Mouse (Mus musculus): Measurements from ENCODE around the gene Gpr137.

Gene Gpr137

DNA sequence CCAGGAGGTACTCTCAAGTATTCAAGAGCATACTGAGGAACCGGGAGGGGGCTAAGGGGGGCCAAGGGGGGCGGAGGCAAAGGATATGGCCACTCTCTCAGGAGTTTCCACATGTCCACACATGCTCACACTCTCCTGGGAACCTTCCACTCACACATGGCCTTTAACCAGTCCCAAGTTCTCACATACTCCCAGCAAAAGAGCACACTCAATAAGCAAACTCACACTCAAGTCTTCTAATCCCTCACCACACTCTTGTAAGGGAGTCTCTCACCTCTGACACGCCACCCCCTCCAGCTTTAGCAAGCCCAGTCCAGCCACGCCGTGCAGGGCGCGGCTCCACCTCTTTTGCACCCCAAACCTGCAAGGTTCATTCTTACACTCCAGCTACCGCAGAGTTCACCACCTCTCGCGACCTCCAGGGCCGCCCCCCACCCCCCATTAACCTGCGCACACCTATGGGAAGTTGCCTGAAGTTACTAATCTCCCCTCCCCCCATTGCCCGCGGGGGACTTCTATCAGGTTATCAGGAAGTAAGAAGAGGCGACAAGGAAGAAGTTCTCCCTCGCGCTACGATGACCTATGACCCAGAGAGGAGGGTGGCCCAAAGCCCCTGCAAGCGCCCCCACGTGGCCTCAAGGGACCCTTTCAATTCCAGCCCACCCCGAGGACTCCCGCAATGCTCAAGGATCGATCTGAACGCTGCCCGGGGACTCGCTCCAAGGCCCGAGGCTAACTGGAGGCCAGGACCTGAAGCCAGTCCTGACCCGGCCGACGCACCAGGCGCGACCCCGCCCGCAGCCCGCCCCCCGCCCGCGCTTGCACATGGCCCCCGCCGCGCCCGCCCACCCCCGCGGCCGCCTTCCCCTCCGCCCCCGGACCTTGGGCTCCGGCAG lies 21.3 kb downstream of the Gpr137 start:
- DNase-seq = peak; percentile 70

DNA sequence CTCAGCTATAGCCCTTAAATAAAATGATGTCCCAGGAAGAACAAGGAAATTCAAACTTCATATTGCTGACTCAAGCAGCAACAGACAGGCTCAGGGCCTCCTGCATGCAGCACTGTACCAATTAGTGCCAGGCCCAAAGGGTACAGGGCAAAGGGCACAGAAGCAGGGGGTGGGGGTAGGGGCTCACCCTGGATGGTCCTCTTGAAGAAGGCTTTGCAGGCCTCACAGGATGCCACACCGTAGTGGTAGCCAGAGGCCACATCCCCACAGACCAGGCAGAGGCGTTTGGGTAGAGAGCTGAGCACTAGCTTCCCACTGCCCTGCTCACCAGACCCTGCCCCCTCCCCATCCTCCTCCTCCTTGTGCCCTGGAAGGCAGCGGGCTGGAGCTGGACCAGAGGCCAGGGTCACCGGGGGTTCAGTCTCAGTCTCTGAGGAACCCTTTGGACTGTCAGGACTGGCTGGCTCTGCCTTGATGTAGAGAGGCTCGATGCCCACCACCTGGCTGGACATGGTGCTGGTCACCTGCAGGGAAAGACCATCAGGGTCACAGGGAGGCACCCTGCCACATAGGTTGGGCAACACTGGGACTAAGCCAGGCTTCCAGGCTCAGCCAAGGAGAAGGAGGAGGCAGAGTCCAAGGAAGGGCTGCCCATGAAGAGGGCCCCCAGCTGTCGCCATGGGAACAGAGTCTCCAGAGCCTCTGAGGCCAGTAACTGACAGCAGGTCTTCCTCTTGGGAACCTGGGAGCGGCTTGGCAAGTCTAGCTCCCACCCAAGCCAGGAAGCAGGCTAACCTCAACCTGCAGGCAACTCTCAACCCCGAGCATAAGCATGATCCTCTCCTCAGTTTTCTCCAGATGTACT lies 22.2 kb downstream of the Gpr137 start:
- peak; percentile 67 for DNase-seq

DNA sequence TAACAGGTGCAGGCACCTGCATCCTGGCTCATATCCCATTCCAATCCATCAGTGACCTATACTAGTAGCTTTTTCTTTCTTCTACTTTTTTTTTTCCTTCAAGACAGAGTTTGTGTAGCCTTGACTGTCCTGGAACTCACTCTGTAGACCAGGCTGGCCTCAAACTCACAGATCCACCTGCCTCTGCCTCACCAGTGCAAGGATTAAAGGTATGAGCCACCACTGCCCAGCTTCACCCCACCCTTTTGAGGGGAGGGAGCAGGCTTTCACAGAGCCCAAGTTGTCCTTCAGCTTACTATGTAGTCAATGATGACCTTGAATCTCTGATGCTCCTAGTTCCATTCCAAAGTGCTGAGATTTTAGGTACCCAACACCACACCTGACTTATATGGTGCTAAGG lies 22.8 kb downstream of the Gpr137 start:
- no peak for DNase-seq

DNA sequence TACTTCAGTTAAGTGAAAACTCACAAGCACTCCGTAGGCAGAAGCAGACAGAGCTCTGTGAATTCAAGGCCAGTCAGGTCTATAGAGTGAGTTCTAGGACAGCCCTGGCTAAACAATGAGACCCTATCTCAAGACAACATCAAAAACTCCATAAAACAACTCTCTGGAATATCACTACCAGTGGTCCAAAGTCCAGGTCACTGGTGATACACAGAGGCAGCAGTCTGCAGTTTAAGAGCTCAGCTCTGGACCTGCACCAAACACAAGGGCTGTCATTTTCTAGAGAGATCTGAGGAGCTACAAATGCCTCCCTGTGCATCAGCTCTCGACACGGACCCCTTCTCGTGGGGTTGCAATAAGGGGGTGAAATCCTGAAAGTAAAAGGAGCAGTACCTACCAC lies 24.0 kb downstream of the Gpr137 start:
- no peak for DNase-seq

DNA sequence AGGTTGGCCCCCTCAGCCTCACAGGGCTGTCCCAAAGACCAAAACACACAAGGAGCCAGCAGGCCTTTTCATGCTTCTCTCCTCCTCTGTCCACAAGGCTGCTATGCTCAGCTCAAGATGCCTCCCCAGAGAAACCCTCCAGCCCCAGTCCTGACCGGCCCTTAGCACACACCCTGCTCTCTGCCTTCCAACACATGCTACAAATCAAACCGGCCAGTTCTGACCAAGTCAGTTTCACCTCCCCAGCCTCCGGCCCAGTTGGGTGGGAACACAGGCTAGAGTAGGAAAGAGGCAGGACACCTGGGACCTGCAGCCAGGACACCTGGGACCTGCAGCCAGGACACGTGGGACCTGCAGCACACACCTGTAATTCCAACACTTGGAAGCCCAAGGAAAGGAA lies 25.8 kb downstream of the Gpr137 start:
- DNase-seq = no peak

DNA sequence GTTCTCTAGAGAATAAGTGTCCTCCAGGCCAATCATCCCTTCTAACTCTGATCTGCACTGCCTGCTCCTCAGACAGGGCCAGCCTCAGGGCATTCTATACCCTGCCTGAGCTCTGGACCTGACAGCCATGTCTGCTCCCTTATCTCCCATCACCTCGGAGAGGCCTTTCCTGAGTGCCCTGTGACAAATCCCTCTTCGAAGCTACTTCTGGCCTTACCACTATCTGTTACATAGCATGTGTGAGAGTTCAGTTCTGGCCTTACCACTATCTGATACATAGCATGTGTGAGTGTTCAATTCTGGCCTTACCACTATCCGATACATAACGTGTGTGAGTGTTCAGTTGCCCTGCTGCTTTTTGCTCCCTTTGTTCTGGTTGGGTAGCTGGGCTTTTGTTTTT lies 27.0 kb downstream of the Gpr137 start:
- DNase-seq = no peak

DNA sequence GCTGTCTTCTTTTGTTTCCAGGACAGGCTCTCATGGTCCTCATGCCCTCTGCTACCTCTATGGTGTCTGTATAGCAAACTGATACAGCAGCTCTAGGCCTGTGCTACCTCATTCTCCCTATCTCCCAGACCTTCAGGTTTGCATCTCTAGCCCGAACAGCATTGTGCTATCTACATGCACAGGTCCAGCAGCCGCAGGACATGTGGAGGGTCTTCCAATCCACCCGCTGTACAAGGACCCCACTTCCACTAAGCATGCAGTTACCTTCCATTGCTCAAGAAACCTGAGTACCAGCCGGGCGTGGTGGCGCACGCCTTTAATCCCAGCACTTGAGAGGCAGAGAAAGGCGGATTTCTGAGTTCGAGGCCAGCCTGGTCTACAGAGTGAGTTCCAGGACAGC lies 27.7 kb downstream of the Gpr137 start:
- DNase-seq = no peak

DNA sequence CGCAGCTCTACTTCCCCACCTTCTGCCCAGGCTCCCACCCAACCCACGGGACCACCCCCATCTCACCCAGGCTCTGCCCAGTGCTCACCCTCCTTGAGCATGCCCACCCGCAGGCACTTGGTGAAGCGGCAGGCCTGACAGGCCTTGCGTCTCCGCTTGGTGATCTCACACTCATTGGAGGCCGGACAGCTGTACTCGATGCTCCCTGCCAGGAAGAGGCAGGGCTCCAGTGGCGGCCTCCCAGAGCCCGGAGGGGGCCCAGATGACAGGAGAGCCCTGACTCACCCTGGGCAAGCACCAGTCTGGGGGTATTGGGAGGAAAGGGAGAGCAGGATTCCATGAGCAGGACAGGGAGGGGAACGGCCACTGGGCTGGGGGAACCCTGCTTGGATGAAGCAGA lies 28.3 kb downstream of the Gpr137 start:
- DNase-seq = no peak

DNA sequence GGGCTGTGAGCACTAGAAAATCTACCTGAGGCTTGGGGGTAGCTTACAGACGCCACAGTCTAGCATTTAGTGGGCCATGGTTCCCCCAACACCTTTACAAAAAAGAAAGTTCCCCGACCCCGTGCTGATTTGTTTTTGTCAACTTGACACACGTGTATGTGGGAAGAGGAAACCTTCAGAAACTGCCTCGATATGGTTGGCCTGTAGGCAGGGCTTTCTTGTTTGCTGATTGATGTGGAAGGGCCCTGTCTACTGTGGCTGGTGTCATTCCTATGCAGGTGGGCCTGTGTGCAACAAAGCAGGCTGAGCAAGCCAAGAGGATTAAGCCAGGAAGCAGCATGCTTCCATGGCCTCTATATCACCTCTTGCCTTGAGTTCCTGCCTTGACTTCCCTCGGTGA lies 29.2 kb downstream of the Gpr137 start:
- DNase-seq = no peak

DNA sequence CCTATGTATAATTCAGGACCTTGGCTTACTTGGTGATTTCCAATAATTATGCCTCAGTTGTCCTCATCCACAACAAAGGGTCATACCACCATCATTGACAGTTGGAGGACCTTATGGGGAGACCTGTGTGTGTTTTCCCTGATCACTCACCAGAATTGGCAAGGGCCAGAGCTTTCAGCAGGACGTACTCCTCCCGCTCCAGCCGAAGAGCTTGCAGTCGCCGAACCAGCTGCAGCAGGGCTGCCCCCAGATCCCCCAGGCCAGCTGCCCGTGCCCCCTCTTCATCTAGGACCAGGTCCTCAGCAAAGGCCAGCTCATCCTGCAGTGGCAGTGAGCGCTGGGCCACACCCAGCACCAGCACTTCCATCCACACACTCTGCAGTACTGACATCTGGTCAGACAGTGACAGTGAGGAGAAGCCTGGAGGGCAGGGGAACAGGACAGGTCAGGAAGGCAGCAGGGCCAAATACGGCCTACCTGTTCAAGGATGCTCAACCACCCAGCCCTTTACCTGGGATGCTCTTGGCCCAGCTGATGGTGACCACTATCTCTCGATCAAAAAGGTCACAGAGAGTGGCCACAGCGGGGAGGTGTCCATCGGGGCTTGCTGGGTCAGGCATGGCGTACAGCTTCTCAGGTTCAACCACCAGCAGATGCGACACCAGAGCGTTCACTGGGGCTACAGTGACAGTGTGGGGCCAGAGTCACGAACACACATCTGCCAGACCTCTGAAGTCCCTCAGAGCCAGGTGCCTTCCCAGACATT lies 29.9 kb downstream of the Gpr137 start:
- no peak for DNase-seq

DNA sequence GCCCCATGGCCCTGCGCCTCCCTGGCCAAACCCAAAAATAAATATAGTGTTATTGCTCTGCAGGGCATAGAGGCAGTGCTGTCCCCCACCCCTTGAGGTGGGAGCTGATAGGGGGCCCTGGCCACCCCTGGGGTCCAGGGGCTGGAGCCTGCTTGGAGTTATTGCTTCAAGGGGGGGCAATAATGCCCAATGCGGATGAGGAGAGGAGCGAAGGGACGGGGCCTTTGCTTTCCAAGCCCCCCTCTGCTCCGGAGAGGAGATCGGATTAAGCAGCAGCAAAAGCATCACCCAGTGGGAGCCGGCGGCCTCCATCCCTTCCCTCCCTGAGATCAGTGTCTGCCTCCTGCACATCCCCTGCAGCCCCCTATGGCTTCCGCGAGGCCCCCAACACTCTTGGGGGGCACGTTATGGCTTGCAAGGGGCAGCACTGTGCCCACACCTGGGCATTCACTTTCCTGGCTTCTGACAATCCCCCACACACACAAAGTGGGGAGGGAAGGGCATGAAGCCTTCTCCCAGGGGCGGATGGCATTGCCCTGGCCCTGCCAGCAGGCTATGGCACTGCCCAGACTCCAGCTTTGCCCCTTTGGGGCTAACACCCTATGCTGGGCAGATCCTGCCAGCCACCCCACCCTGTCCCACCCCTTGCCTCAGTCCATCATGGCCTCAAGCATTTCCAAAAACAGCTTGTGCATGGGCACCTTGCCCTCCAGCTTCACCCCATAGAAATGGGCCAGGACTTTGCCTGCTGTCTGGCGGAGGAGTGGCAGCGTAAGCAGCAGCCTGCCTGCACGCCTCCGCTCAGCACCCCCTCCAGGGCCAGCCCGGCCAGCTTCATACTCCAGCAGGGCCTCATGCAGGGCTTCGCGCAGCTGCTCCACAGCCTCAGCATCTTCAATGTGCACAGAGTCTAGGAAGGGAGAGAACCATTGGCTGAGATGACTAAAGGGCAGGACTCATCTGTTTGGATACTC lies 30.9 kb downstream of the Gpr137 start:
- DNase-seq = no peak

DNA sequence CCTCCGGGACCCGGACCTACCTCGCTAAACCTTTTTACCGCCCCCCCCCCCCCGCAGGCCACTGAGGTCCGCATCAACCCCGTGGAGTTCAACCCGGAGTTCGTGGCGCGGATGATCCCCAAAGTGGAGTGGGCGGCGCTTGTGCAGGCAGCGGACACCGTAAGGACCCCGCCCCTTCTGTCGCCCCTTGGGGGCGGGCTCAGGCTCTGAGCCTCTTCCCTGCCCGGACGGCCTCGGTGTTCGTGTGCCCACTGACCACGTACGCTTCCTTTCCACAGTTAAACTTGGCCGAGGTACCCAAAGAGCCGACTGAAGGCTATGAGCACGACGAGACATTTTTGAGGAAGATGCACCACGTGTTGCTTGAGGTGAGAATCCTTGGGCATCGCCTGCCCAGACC lies 32.0 kb downstream of the Gpr137 start:
- peak; percentile 70 for DNase-seq

DNA sequence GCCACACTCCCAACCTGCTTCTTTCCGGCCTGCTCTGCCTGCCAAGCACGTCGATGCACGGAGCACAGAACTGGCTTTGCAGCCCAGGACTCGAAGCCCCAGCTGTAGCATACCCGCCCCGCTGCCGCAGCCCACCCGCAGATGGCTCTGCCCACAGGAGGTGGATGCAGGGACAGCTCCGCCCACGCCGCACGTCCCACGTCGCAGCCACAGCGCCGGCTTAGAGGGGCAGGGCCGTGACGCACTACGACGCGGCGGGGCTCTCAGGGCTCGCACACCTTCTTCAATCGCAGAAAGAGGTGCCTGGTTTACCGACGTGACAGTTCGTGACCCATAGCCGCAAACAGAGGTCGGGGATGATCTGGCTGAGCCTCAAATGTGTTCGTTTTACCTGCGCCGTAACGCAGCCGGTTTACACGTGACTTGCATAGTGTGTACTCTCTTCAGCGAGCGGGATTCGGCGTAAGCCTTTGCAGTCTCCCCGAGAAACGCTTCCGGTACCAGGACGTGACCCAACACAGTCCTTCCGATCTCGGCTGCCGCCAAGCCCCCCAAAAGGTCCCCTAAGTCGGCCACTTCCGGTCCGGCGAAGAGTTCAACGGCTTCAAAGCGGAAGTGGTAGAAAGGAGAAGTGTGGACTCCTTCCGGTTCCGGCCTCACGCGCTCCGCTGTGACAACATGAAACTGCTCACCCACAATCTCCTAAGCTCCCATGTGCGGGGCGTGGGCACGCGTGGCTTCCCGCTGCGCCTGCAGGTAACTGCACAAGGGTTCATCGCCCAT lies 32.6 kb downstream of the Gpr137 start, which contains the start of the genes Trmt112 and Prdx5:
Gene Trmt112, plus strand, starts transcription at position 192 of the 783 bp plus-strand sequence.
Gene Prdx5, minus strand, starts transcription at position 600 of the 783 bp plus-strand sequence.
- DNase-seq = peak; percentile 98

DNA sequence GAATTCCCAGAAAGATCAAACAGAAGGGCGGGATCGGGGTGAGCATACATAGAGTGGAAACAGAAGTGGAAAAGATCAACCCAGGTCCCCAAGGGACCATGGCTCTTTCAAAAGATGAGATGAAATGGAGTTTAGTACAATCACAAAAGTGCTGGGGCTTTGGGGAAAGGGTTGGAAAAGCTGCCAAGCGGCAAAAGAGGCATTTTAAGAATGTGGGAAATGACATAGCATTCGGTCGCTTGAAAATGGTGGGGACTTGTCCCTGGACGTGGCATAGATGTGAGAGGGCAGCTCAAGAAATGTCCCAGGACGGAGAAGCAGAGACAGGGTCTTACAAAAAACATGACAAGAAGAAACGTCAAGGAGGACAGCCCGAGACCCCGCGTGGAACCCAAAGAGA lies 33.3 kb downstream of the Gpr137 start:
- no peak for DNase-seq

DNA sequence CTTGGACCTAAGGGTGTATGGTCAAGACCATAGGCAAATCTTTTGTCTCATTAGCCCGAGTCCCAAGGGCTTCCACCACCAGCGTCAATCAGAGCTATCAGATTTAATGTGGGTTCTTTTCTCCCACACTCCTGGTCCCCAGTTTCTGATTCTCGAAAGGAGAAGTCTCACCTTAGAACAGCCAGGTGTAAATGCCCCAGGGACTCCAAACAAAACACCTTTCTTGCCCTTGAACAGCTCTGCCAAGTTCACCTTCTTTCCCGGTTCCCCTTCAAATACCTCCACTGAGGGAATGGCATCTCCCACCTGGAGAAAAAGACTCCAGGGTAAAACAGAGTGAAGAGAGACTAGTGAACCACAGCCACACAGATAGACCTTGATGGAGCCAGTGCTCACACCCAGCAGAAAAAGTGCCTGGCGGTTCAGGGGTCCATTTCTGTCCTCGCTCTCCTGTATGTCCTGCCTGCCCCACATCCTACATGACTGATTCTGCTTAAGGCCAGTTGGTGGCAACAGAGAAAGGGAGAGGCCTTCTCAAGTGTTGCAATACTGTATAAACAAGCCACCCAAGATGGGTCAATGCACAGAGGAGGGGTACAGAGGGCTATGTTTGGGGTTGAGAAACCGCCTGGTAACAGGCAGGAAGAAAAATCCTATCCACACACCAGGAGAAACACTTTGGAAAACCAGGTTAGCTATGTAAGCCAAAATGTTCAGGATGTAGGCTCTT lies 34.3 kb downstream of the Gpr137 start:
- no peak for DNase-seq

DNA sequence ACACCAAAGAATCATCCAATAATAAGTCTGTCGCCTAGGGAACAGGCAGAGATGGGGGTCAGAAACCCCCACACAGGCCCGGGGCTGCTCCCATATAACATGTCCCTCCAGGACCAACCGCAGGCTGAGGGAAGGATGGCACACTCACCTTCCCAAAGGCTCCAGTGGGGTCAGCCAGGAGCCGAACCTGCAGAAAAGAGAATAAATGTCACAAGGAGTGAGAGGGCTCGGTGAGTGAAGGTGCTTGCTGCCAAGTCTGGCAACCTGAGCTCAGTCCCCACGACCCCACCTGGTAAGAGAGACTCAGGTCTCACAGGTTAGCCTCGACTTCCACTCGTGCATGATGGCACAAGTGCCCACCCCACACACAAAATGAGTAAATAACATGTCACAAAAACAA lies 35.2 kb downstream of the Gpr137 start:
- DNase-seq = no peak

DNA sequence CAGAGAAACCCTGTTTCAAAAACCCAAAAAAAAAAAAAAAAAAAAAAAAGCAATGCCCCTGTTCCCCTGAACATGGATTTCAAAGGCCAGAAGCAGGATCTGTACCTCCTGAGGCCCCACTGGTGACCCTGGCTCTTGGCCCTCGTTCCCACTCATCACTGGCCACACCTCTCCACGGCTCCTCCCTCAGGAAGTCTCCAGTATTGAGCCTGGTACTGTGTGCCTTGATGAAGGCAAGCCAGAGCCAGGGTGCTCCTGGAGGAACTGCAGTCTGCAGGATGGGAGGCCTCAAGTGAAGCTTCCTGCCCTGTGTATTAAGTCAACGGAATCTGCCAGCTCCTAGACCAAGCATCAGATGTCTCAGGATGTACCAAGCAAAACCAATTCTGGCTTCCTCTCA lies 36.1 kb downstream of the Gpr137 start:
- no peak for DNase-seq

DNA sequence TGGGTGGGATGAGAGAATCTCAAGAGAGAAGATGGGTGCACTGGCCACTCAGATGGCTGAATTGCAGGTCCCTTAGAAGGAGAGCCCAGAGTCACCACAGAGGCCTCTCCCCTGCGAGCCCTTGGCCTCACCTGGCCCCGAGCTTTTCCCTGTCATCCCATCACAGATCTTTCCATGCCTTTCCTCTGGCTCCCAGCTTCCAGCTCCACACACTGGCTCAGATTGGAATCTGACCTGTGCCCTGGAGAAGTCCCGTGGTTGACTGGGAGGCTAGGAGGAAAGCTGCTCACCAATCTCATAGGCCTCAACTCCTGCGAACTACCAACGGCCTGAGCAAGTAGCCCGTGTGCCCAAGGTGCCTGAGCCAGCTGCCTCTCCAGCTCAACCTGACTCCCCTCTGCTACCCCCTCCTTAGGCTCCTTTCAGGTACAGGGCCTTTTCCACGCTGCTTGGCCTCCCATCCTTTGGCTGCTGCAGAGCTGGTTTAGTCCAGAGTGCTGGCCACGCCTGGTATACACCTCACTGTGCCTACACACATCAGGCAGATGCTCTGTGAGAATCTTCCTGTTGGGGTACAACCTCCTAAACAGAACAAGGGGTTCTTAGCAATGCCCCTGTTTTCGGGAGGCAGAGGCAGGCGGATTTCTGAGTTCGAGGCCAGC lies 36.7 kb downstream of the Gpr137 start:
- DNase-seq = no peak

DNA sequence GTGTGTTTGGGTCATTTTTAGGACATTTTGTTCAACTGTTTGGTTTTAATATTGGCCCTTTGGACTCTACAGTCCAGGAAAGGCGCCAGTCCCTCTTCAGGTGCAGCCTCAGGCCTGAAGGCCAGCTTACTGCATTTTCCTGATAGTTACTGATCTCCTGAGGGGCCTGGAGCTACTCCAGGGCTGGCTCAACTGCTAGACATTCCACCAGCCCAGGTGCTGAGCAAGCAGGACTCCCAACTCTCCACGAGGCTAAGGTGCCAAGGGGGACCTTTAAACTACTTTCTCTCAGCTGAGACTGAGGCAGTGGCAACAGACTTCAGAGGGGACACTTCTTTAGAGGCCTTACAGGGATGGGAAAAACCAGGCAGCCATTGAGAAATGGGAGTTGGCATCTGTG lies 37.4 kb downstream of the Gpr137 start:
- no peak for DNase-seq

DNA sequence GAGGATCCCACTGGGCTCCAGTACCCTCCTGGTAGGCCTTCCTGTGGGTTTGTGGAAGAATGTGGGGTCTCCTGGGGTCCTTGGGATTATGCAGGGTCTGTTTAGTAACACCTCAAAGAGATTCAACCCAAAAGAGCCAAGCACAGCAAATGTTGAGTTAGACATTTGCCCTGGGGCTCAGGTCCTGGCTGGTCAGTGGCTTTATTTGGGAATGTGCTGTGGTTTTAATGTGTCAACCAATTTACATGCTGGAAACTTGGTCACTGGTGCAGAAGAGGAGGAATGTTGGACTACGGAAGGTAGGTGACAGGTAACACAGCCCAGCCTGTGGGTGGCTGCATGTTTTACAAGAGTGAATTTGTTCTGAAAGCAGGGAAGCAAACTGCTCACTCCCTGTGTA lies 39.2 kb downstream of the Gpr137 start:
- DNase-seq = no peak
